Mouse (Mus musculus) MEL (cell line): ENCODE measurements at regions not wholly inside any gene's neighbourhood (a gene's known extent, or its start where the extent isn't known, plus 50 kb on each side); places are given as distances from the start of the nearest gene placed in this dataset.

Source experiments
- DNase-seq: peaks from one replicate; pipeline ENCODE4 v3.0.0; 2011; ENCODE audit warnings: low read depth, low spot score
- H3K27ac ChIP-seq: 2 replicates; pipeline ENCODE4 v1.5.1; 2012; ENCODE audit warnings: low read depth, mild to moderate bottlenecking, control low read depth, low read length, moderate library complexity; ENCODE audit not compliant: control insufficient read depth
- H3K27me3 ChIP-seq, 2 experiments: fragments of 150-350 bp in 1 of 2; sonication (generic) in 1 of 2; 2 replicates each; pipeline ENCODE4 v1.6.1; 2012; ENCODE audit warnings: low read length in 2 of 2, mild to moderate bottlenecking in 2 of 2, improper control_type of control experiment in 1 of 2, moderate library complexity in 1 of 2; ENCODE audit not compliant: insufficient read depth in 2 of 2, control insufficient read depth in 1 of 2
- H3K36me3 ChIP-seq, 2 experiments: 2 replicates each; pipeline ENCODE4 v1.6.1; 2012 to 2014; ENCODE audit warnings: low read length in 2 of 2, improper control_type of control experiment in 1 of 2, inconsistent platforms in 1 of 2, mild to moderate bottlenecking in 1 of 2; ENCODE audit not compliant: insufficient read depth in 2 of 2, control insufficient read depth in 1 of 2
- H3K4me1 ChIP-seq, 2 experiments: fragments of 150-350 bp in 1 of 2; sonication (generic) in 1 of 2; 2 replicates each; pipeline ENCODE4 v1.6.1; 2012; ENCODE audit warnings: low read length in 2 of 2, improper control_type of control experiment in 1 of 2, mild to moderate bottlenecking in 1 of 2; ENCODE audit not compliant: insufficient read depth in 2 of 2, control insufficient read depth in 1 of 2
- H3K4me3 ChIP-seq, 2 experiments: fragments of 150-350 bp in 1 of 2; sonication (generic) in 1 of 2; 2 replicates each; pipeline ENCODE4 v1.5.1; 2012; ENCODE audit warnings: low read depth in 2 of 2, low read length in 2 of 2, mild to moderate bottlenecking in 2 of 2, moderate library complexity in 2 of 2, control low read depth in 1 of 2, improper control_type of control experiment in 1 of 2; ENCODE audit not compliant: control insufficient read depth in 1 of 2, insufficient read depth in 1 of 2
- H3K79me2 ChIP-seq: 2 replicates; pipeline ENCODE4 v1.6.1; 2012; ENCODE audit warnings: mild to moderate bottlenecking, low read length, moderate library complexity; ENCODE audit not compliant: control insufficient read depth, poor library complexity, insufficient read depth
- H3K9ac ChIP-seq: 2 replicates; pipeline ENCODE4 v1.6.1; 2012; ENCODE audit warnings: low read depth, mild to moderate bottlenecking, control low read depth, low read length, moderate library complexity; ENCODE audit not compliant: control insufficient read depth, poor library complexity, severe bottlenecking
- H3K9me3 ChIP-seq: fragments of 150-350 bp; sonication (generic); replicated peaks from 2 replicates; pipeline ENCODE4 v1.6.1; 2012; ENCODE audit warnings: mild to moderate bottlenecking, low read length, improper control_type of control experiment, moderate library complexity; ENCODE audit not compliant: insufficient read depth
- CHD2 ChIP-seq: IDR thresholded peaks from 2 replicates; pipeline ENCODE4 v1.6.1; 2011; ENCODE audit warnings: low read length, improper control_type of control experiment
- CTCF ChIP-seq, 3 experiments: IDR thresholded peaks in 2 of 3; conservative IDR thresholded peaks in 1 of 3; 2 replicates each; pipeline ENCODE4 v1.5.1; 2011 to 2012; ENCODE audit warnings: low read length in 3 of 3, low read depth in 2 of 3, mild to moderate bottlenecking in 2 of 3, improper control_type of control experiment in 1 of 3, inconsistent platforms in 1 of 3, mixed read lengths in 1 of 3, moderate library complexity in 1 of 3; ENCODE audit not compliant: control insufficient read depth in 1 of 3, insufficient read depth in 1 of 3, poor library complexity in 1 of 3, severe bottlenecking in 1 of 3
- EP300 ChIP-seq, 2 experiments: IDR thresholded peaks; 2 replicates each; pipeline ENCODE4 v1.6.1; 2011; ENCODE audit warnings: improper control_type of control experiment in 2 of 2, low read length in 2 of 2, low read depth in 1 of 2, mild to moderate bottlenecking in 1 of 2
- ETS1 ChIP-seq: IDR thresholded peaks from 2 replicates; pipeline ENCODE4 v1.6.1; 2012; ENCODE audit warnings: low read depth, mild to moderate bottlenecking, inconsistent platforms, low read length, improper control_type of control experiment, moderate library complexity
- HCFC1 ChIP-seq: IDR thresholded peaks from 2 replicates; pipeline ENCODE4 v1.6.1; 2012; ENCODE audit warnings: low read depth, mild to moderate bottlenecking, inconsistent platforms, low read length, improper control_type of control experiment, moderate library complexity
- JUND ChIP-seq: IDR thresholded peaks from 2 replicates; pipeline ENCODE4 v1.6.1; 2011; ENCODE audit warnings: low read depth, mild to moderate bottlenecking, improper control_type of control experiment, low read length
- MAFK ChIP-seq: IDR thresholded peaks from 2 replicates; pipeline ENCODE4 v1.6.1; 2011; ENCODE audit warnings: low read depth, mild to moderate bottlenecking, low read length, improper control_type of control experiment, borderline replicate concordance
- MAX ChIP-seq: IDR thresholded peaks from 2 replicates; pipeline ENCODE4 v1.6.1; 2011; ENCODE audit warnings: low read length, improper control_type of control experiment
- MAZ ChIP-seq: IDR thresholded peaks from 2 replicates; pipeline ENCODE4 v1.6.1; 2012; ENCODE audit warnings: low read depth, mild to moderate bottlenecking, inconsistent platforms, low read length, improper control_type of control experiment
- MXI1 ChIP-seq: IDR thresholded peaks from 2 replicates; pipeline ENCODE4 v1.6.1; 2011; ENCODE audit warnings: mild to moderate bottlenecking, low read depth, low read length, improper control_type of control experiment
- MYB ChIP-seq: IDR thresholded peaks from 2 replicates; pipeline ENCODE4 v1.6.1; 2011; ENCODE audit warnings: mild to moderate bottlenecking, low read depth, low read length, improper control_type of control experiment
- NELFE ChIP-seq: IDR thresholded peaks from 2 replicates; pipeline ENCODE4 v1.6.1; 2011; ENCODE audit warnings: low read depth, low read length, improper control_type of control experiment
- POLR2A ChIP-seq, 2 experiments: IDR thresholded peaks; 2 replicates each; pipeline ENCODE4 v1.6.1; 2011 to 2012; ENCODE audit warnings: low read length in 2 of 2, mild to moderate bottlenecking in 2 of 2, control low read depth in 1 of 2, improper control_type of control experiment in 1 of 2, low read depth in 1 of 2, moderate library complexity in 1 of 2; ENCODE audit not compliant: control insufficient read depth in 1 of 2, insufficient read depth in 1 of 2, poor library complexity in 1 of 2
- POLR2AphosphoS5 ChIP-seq: IDR thresholded peaks from 2 replicates; pipeline ENCODE4 v1.6.1; 2012; ENCODE audit warnings: low read depth, borderline replicate concordance, mild to moderate bottlenecking, inconsistent platforms, low read length, moderate library complexity, mixed read lengths
- SIN3A ChIP-seq: IDR thresholded peaks from 2 replicates; pipeline ENCODE4 v1.6.1; 2012; ENCODE audit warnings: low read length, improper control_type of control experiment, inconsistent platforms
- SMC3 ChIP-seq: IDR thresholded peaks from 2 replicates; pipeline ENCODE4 v1.6.1; 2011; ENCODE audit warnings: low read depth, low read length, improper control_type of control experiment
- ZKSCAN1 ChIP-seq: IDR thresholded peaks from 2 replicates; pipeline ENCODE4 v1.6.1; 2012; ENCODE audit warnings: low read depth, mild to moderate bottlenecking, inconsistent platforms, low read length, improper control_type of control experiment, moderate library complexity
- ZMIZ1 ChIP-seq: IDR thresholded peaks from 2 replicates; pipeline ENCODE4 v1.6.1; 2012; ENCODE audit warnings: low read depth, mild to moderate bottlenecking, inconsistent platforms, low read length, improper control_type of control experiment, moderate library complexity

- Histone ChIP-seq H3K79me2 (no peaks in the 10 kb centered on the region), H3K27ac (no peak overlapping the region), H3K27me3 (no peaks in the 10 kb centered on the region), H3K4me3 (no peak overlapping the region), H3K36me3 (no peaks in the 10 kb centered on the region), H3K9me3 (no peaks in the 10 kb centered on the region), H3K4me1 (no peaks in the 10 kb centered on the region), H3K9ac (no peak overlapping the region)
- TF ChIP-seq CHD2 (no peak), SIN3A (no peak), EP300 (IDR thresholded peaks at IDR 0.05; ENCODE audit: low read depth in 1 of 2, low read length in 2 of 2) (no peak), SMC3 (no peak), CTCF (IDR thresholded peaks at IDR 0.05 in 2 of 3, conservative IDR thresholded peaks at IDR 0.05 in 1 of 3; ENCODE audit: control insufficient read depth in 1 of 3, insufficient read depth in 1 of 3, low read depth in 2 of 3, low read length in 3 of 3, poor library complexity in 1 of 3, severe bottlenecking in 1 of 3) (no peak), POLR2AphosphoS5 (no peak), POLR2A (IDR thresholded peaks at IDR 0.05; ENCODE audit: control insufficient read depth in 1 of 2, insufficient read depth in 1 of 2, low read depth in 1 of 2, low read length in 2 of 2, poor library complexity in 1 of 2) (no peak), ZMIZ1 (no peak), MXI1 (no peak)
- no peak for DNase-seq
Observed at GRCm38 (mm10) chr13:69216579-69216978, 217.2 kb upstream of the Adcy2 start.

GRCm38 (mm10) chr13:69220425-69220824 lies 221.1 kb upstream of the Adcy2 start:
- Histone ChIP-seq H3K27ac (no peak overlapping the region), H3K9me3 (no peaks in the 10 kb centered on the region), H3K9ac (no peak overlapping the region), H3K27me3 (no peaks in the 10 kb centered on the region), H3K4me1 (no peaks in the 10 kb centered on the region), H3K79me2 (no peaks in the 10 kb centered on the region), H3K36me3 (no peaks in the 10 kb centered on the region), H3K4me3 (no peak overlapping the region)
- TF ChIP-seq SMC3: no peak
- TF ChIP-seq MAFK: no peak
- TF ChIP-seq MAZ: no peak
- TF ChIP-seq ETS1: no peak
- DNase-seq: peak; percentile 33

GRCm38 (mm10) chr13:69226538-69226937 lies 227.2 kb upstream of the Adcy2 start:
- TF ChIP-seq MYB: no peak
- TF ChIP-seq MAX: no peak
- no peak for TF ChIP-seq ZMIZ1
- TF ChIP-seq ZKSCAN1: no peak
- no peak for TF ChIP-seq JUND
- no peak for TF ChIP-seq NELFE
- no peak for TF ChIP-seq HCFC1
- DNase-seq: no peak
- Histone ChIP-seq H3K9me3 (no peaks in the 10 kb centered on the region), H3K27me3 (no peaks in the 10 kb centered on the region), H3K9ac (no peak overlapping the region), H3K79me2 (no peaks in the 10 kb centered on the region), H3K36me3 (no peaks in the 10 kb centered on the region), H3K27ac (no peak overlapping the region), H3K4me1 (no peaks in the 10 kb centered on the region), H3K4me3 (no peak overlapping the region)
